Mouse (Mus musculus) myocyte (in vitro differentiated cells): ENCODE results near the gene Ttc32. TPM values are rescaled to one million over a fixed set of nuclear protein-coding genes. Genes with fewer than 3 reads are reported as not detected.

Experiments
- H3K27me3 ChIP-seq: one replicate; pipeline ENCODE4 v1.6.1; 2011; ENCODE audit not compliant: control insufficient read depth, insufficient read depth, insufficient read length
- H3K36me3 ChIP-seq: one replicate; pipeline ENCODE4 v1.6.1; 2011; ENCODE audit not compliant: control insufficient read depth, insufficient read depth
- H3K4me2 ChIP-seq: one replicate; pipeline ENCODE4 v1.6.1; 2011; ENCODE audit warnings: low read depth, control low read depth
- H3K4me3 ChIP-seq: one replicate; pipeline ENCODE4 v1.5.1; 2011; ENCODE audit warnings: mild to moderate bottlenecking, control low read depth, moderate library complexity
- H3K79me2 ChIP-seq: one replicate; pipeline ENCODE4 v1.6.1; 2011; ENCODE audit not compliant: control insufficient read depth, insufficient read depth
- H3ac ChIP-seq: one replicate; pipeline ENCODE4 v1.6.1; 2011; ENCODE audit not compliant: control insufficient read depth, insufficient read length
- CEBPB ChIP-seq: IDR thresholded peaks from 2 replicates; pipeline ENCODE4 v1.6.1; 2011; ENCODE audit warnings: mild to moderate bottlenecking, moderate library complexity; ENCODE audit not compliant: poor library complexity, insufficient read depth, severe bottlenecking
- E2F4 ChIP-seq: IDR thresholded peaks from one replicate; pipeline ENCODE4 v1.6.1; 2011; ENCODE audit warnings: mild to moderate bottlenecking, control low read depth, moderate library complexity; ENCODE audit not compliant: insufficient read depth
- MAX ChIP-seq: IDR thresholded peaks from one replicate; pipeline ENCODE4 v1.6.1; 2011; ENCODE audit warnings: low read depth, mild to moderate bottlenecking, control low read depth
- MYOD1 ChIP-seq, 3 experiments: IDR thresholded peaks; one replicate each; pipeline ENCODE4 v1.6.1; 2011; ENCODE audit warnings: control low read depth in 2 of 3, low read depth in 2 of 3, mild to moderate bottlenecking in 2 of 3, moderate library complexity in 1 of 3; ENCODE audit not compliant: insufficient read length in 2 of 3, control insufficient read depth in 1 of 3
- MYOG ChIP-seq, 3 experiments: IDR thresholded peaks; one replicate each; pipeline ENCODE4 v1.6.1; 2011; ENCODE audit warnings: control low read depth in 2 of 3, low read depth in 2 of 3, mild to moderate bottlenecking in 2 of 3; ENCODE audit not compliant: insufficient read length in 2 of 3, control insufficient read depth in 1 of 3, insufficient read depth in 1 of 3
- POLR2A ChIP-seq: IDR thresholded peaks from one replicate; pipeline ENCODE4 v1.6.1; 2011; ENCODE audit warnings: low read depth, mild to moderate bottlenecking, control low read depth, moderate library complexity; ENCODE audit not compliant: insufficient read length
- POLR2AphosphoS2 ChIP-seq: IDR thresholded peaks from one replicate; pipeline ENCODE4 v1.6.1; 2011; ENCODE audit warnings: low read depth, control low read depth; ENCODE audit not compliant: insufficient read length
- REST ChIP-seq: IDR thresholded peaks from one replicate; pipeline ENCODE4 v1.6.1; 2011; ENCODE audit warnings: mild to moderate bottlenecking, control low read depth, moderate library complexity; ENCODE audit not compliant: insufficient read depth, insufficient read length
- SRF ChIP-seq: IDR thresholded peaks from one replicate; pipeline ENCODE4 v1.6.1; 2011; ENCODE audit warnings: low read depth; ENCODE audit not compliant: control insufficient read depth, insufficient read length
- TCF12 ChIP-seq: IDR thresholded peaks from one replicate; pipeline ENCODE4 v1.6.1; 2011; ENCODE audit warnings: mild to moderate bottlenecking, control low read depth; ENCODE audit not compliant: poor library complexity, insufficient read depth, severe bottlenecking
- TCF3 ChIP-seq: IDR thresholded peaks from one replicate; pipeline ENCODE4 v1.6.1; 2011; ENCODE audit warnings: low read depth, control low read depth; ENCODE audit not compliant: insufficient read length
- USF1 ChIP-seq: IDR thresholded peaks from one replicate; pipeline ENCODE4 v1.6.1; 2011; ENCODE audit warnings: low read depth, mild to moderate bottlenecking, control low read depth, moderate library complexity
- polyA plus RNA-seq: library from polyadenylated mRNA; unstranded; fragments of >200 nt; fragmentation: generic; extraction: Trizol; gene quantifications from one replicate; pipeline ENCODE4 v1.2.1, GENCODE M21; 2012; ENCODE audit warnings: missing spikeins

The Ttc32 gene
- polyA plus RNA-seq, 1 experiment, result 4.5 TPM

- H3K4me3 ChIP-seq, result no peak overlapping the region
- H3ac ChIP-seq, result no peak overlapping the region
- H3K79me2 ChIP-seq, result no peaks in the 10 kb centered on the region
- no peaks in the 10 kb centered on the region for H3K27me3 ChIP-seq
- H3K4me2 ChIP-seq, result no peak overlapping the region
- no peaks in the 10 kb centered on the region for H3K36me3 ChIP-seq
- TF ChIP-seq USF1 (no peak), REST (no peak), TCF3 (no peak), CEBPB (no peak), MYOD1 (IDR thresholded peaks at IDR 0.05; ENCODE audit: control insufficient read depth in 1 of 3, insufficient read length in 2 of 3, low read depth in 2 of 3) (no peak), SRF (no peak), E2F4 (no peak), MYOG (IDR thresholded peaks at IDR 0.05; ENCODE audit: control insufficient read depth in 1 of 3, insufficient read depth in 1 of 3, insufficient read length in 2 of 3, low read depth in 2 of 3) (no peak), MAX (no peak), TCF12 (no peak), POLR2AphosphoS2 (no peak), POLR2A (no peak)
Measured at GRCm38 (mm10) chr12:9059502-9059901, 29.7 kb downstream of the Ttc32 start.

GRCm38 (mm10) chr12:9059965-9060364 lies 30.2 kb downstream of the Ttc32 start:
- TF ChIP-seq POLR2A (no peak), POLR2AphosphoS2 (no peak), REST (no peak), MYOG (IDR thresholded peaks at IDR 0.05; ENCODE audit: control insufficient read depth in 1 of 3, insufficient read depth in 1 of 3, insufficient read length in 2 of 3, low read depth in 2 of 3) (no peak), CEBPB (no peak), E2F4 (no peak), USF1 (no peak), TCF12 (no peak), MAX (no peak), MYOD1 (IDR thresholded peaks at IDR 0.05; ENCODE audit: control insufficient read depth in 1 of 3, insufficient read length in 2 of 3, low read depth in 2 of 3) (no peak), SRF (no peak), TCF3 (no peak)
- H3K4me3 ChIP-seq, result no peak overlapping the region
- H3K36me3 ChIP-seq, result no peaks in the 10 kb centered on the region
- no peak overlapping the region for H3K4me2 ChIP-seq
- H3K79me2 ChIP-seq, result no peaks in the 10 kb centered on the region
- H3ac ChIP-seq, result no peak overlapping the region
- no peaks in the 10 kb centered on the region for H3K27me3 ChIP-seq

- no peak overlapping the region for H3ac ChIP-seq
- H3K27me3 ChIP-seq, result no peaks in the 10 kb centered on the region
- no peak overlapping the region for H3K4me2 ChIP-seq
- no peaks in the 10 kb centered on the region for H3K36me3 ChIP-seq
- no peak overlapping the region for H3K4me3 ChIP-seq
- H3K79me2 ChIP-seq, result no peaks in the 10 kb centered on the region
- TF ChIP-seq TCF12 (no peak), USF1 (no peak), MAX (no peak), CEBPB (no peak), POLR2AphosphoS2 (no peak), E2F4 (no peak), SRF (no peak), MYOD1 (IDR thresholded peaks at IDR 0.05; ENCODE audit: control insufficient read depth in 1 of 3, insufficient read length in 2 of 3, low read depth in 2 of 3) (no peak), REST (no peak), MYOG (IDR thresholded peaks at IDR 0.05; ENCODE audit: control insufficient read depth in 1 of 3, insufficient read depth in 1 of 3, insufficient read length in 2 of 3, low read depth in 2 of 3) (no peak), TCF3 (no peak), POLR2A (no peak)
Measured at GRCm38 (mm10) chr12:9063611-9064010, 33.8 kb downstream of the Ttc32 start.

DNA sequence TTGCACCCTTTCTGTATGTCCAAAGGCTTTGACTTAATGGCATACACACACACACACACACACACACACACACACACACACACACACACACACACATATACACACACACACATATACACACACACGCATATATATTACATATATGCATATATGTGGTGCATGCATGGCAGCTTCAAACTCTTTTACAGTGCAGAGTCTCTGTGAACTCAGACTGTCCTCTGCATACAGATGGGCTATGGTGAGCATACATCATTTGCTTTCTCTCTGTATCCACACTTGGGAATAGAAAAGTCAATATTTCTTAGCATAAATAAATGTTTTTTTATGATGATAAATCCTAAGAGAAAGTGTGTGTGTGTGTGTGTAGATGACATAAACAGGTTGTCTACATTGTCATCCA lies 41.3 kb downstream of the Ttc32 start:
- Histone ChIP-seq H3K79me2 (no peaks in the 10 kb centered on the region), H3K27me3 (no peaks in the 10 kb centered on the region), H3ac (no peak overlapping the region), H3K36me3 (no peaks in the 10 kb centered on the region), H3K4me2 (no peak overlapping the region), H3K4me3 (no peak overlapping the region)
- TF ChIP-seq TCF3, result no peak
- TF ChIP-seq POLR2A, result no peak
- TF ChIP-seq MAX, result no peak
- no peak for TF ChIP-seq E2F4
- no peak for TF ChIP-seq POLR2AphosphoS2
- no peak for TF ChIP-seq MYOG (IDR thresholded peaks at IDR 0.05; ENCODE audit: control insufficient read depth in 1 of 3, insufficient read depth in 1 of 3, insufficient read length in 2 of 3, low read depth in 2 of 3)
- TF ChIP-seq TCF12, result no peak
- no peak for TF ChIP-seq MYOD1 (IDR thresholded peaks at IDR 0.05; ENCODE audit: control insufficient read depth in 1 of 3, insufficient read length in 2 of 3, low read depth in 2 of 3)
- TF ChIP-seq CEBPB, result no peak
- no peak for TF ChIP-seq SRF
- no peak for TF ChIP-seq REST
- TF ChIP-seq USF1, result no peak

GRCm38 (mm10) chr12:9071493-9071892 lies 41.7 kb downstream of the Ttc32 start:
- no peaks in the 10 kb centered on the region for H3K36me3 ChIP-seq
- no peak overlapping the region for H3ac ChIP-seq
- H3K79me2 ChIP-seq, result no peaks in the 10 kb centered on the region
- no peaks in the 10 kb centered on the region for H3K27me3 ChIP-seq
- no peak overlapping the region for H3K4me2 ChIP-seq
- no peak overlapping the region for H3K4me3 ChIP-seq
- no peak for TF ChIP-seq REST
- TF ChIP-seq CEBPB, result no peak
- TF ChIP-seq POLR2AphosphoS2, result no peak
- TF ChIP-seq USF1, result no peak
- no peak for TF ChIP-seq MAX
- TF ChIP-seq MYOD1 (IDR thresholded peaks at IDR 0.05; ENCODE audit: control insufficient read depth in 1 of 3, insufficient read length in 2 of 3, low read depth in 2 of 3), result no peak
- no peak for TF ChIP-seq SRF
- no peak for TF ChIP-seq POLR2A
- TF ChIP-seq MYOG (IDR thresholded peaks at IDR 0.05; ENCODE audit: control insufficient read depth in 1 of 3, insufficient read depth in 1 of 3, insufficient read length in 2 of 3, low read depth in 2 of 3), result no peak
